Mouse (Mus musculus) ES-Bruce4 (cell line): ENCODE measurements around the gene Nfkbib.

Experiments used
- CTCF ChIP-seq: IDR thresholded peaks from one replicate; pipeline ENCODE4 v1.8.1; 2011; ENCODE audit warnings: low read depth, low read length
- POLR2A ChIP-seq: IDR thresholded peaks from one replicate; pipeline ENCODE4 v1.8.1; 2011; ENCODE audit warnings: low read length; ENCODE audit not compliant: insufficient read depth

DNA sequence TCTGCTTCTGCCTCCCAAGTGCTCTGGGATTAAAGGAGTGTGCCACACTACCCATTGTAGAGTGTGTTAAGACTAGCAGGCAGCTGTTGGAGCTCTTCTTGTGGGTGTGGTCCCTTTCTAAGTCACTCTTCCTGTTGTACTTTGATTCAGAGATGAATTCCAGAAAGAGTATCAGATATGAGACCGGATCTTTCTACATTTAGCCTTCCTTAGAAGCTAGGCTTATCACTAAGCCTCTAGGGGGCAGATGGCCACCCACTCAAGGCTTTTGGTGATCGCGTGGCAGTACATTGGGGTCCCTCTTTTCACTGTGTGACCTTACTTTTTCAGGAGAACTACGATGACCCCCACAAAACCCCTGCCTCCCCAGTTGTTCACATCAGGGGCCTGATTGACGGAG is 45.6 kb upstream of the Nfkbib start:
- TF ChIP-seq POLR2A, result no peak
- no peak for TF ChIP-seq CTCF
